Mouse (Mus musculus) thymus, adult 18-20 months (tissue): ENCODE measurements around the gene Trim23.
A peak's percentile ranks its signal among the peaks of the same experiment; 100 is the strongest.
"Not testable (repeated sequence)": the region's sequence is repeated elsewhere in the genome, so short reads cannot be mapped to it uniquely, and the experiment has no call there.

ENCODE experiments used
- DNase-seq, 2 experiments: peaks; one replicate each; pipeline ENCODE4 v3.0.0; 2022; ENCODE audit warnings: mixed read lengths in 2 of 2

Gene Trim23

GRCm38 (mm10) chr13:104178650-104179121 is at the start of gene Trim23:
Gene Trim23 (plus strand): TSS chr13:104178797.
- peak; percentile 96 to 98 for DNase-seq

DNA sequence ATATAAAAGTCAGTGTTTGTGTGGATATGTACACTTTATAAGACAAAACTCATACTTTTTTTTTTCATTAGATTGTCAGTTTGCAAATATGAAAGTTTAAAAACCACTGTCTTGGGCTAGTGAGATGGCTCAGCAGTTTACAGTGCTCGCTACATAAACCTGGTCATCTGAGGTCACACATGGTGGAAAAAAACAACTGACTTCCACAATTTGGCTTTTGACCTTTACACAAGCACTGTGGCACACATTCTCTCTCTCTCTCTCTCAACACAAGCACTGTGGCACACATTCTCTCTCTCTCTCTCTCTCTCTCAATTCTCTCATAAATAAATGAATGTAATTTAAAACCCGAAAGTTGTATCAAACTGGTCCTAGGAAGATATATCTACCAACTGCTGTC is 46.0 kb upstream of the Trim23 start:
- DNase-seq = no peak

DNA sequence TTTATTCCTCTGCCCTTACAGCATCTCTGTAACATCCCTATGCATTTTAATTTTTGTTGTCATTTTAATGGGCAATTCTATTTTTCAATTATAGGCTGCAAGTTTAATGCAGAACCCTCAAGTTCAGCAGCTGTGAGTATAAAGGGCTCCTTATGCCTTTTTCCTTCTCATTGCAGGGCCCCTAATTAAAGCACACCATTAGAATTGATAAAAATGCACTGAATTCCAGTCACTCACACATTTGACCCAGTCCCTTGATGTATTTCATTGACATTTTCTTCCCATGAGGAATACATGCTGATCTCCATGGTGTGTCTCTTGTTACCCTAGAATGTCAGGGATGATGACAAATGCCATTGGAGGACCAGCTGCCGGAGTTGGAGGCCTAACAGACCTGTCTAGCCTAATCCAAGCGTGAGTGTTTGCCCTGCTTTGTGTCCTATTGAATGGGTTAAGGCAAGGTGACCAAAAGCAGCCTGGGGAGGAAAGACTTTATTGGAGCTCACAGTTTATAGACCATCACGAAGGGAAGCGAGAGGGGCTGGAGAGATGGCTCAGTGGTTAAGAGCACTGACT is 44.0 kb upstream of the Trim23 start:
- no peak for DNase-seq

GRCm38 (mm10) chr13:104139369-104140209 is 39.0 kb upstream of the Trim23 start:
- peak; percentile 58 to 70 for DNase-seq

- no peak for DNase-seq
Measured at GRCm38 (mm10) chr13:104144871-104145270, 33.7 kb upstream of the Trim23 start.

GRCm38 (mm10) chr13:104145646-104146045 is 33.0 kb upstream of the Trim23 start:
- no peak for DNase-seq

DNA sequence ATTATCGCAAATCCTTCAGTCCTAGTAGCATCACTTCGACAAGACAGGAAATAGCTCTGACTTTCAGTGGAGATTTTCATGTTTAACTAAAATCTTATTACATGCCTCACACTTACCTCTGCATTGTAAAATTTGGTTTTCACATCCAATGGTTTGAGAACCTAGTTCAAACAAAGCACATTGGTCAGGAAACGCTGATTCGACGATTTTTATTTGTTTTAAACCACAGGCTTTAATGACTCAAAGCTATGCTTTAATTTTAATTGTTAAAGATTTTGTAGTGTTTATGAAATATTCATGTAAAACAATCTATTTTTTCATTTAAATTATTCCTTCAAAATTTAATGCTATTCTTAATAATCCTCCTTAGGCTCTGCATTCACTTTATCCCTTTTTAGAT is 24.4 kb upstream of the Trim23 start:
- DNase-seq = no peak

- no peak for DNase-seq
Measured at GRCm38 (mm10) chr13:104155106-104155505, 23.5 kb upstream of the Trim23 start.

DNA sequence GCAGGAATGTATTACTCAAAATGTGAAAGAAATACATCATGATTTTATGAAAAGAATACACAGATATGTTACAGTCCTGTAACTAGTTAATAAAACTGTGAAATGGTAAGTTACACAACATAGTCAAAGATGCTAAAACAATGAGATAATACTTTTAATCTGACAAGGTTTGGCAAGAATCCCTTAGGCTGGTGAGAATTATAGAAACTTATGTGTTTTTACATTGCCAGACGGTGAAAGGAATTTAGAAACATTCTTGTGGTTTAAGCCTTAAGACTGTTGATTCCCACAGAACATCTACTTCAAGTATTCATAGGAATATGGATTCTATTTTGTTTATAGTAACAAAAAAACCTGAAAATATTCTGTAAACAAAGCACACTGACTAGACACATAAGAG is 22.9 kb upstream of the Trim23 start:
- no peak for DNase-seq

DNA sequence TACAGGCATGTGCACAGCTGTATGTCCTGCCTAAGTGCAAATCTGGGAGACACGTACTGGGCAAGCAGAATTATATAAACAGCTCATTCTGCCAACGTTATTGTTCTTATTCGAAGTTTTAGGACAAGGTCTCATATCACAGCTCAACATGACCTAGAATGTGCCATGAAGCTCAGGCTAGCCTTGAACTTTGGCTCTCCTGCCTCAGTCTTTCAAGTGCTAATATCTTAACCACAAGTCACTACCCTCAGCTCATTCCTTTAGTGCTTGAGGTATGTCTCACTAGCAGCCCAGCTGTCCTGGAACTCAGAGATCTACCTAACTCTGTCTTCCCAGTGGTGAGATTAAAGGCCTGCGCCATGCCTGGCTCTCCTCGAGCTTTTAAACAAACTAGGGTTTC is 6.9 kb upstream of the Trim23 start:
- DNase-seq = no peak

DNA sequence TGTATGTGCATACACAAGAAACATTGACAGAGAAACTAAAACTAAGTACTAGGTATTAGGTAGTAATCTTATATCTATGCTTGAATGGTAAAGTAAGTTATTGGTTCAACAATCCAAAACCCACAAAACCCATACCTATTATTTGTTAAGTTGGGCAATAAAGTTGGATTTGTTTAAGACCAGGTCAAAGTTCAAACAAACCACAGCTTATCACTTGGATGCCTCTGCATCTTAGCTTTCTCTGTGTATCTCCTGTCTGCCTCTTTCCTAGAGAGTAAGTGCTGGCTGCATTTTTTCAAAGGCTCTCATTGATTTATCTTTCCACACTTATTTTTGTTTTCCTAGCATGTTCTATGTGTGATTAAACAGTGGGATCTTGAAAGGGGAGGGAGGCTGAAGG is 6.1 kb upstream of the Trim23 start:
- DNase-seq = no peak

DNA sequence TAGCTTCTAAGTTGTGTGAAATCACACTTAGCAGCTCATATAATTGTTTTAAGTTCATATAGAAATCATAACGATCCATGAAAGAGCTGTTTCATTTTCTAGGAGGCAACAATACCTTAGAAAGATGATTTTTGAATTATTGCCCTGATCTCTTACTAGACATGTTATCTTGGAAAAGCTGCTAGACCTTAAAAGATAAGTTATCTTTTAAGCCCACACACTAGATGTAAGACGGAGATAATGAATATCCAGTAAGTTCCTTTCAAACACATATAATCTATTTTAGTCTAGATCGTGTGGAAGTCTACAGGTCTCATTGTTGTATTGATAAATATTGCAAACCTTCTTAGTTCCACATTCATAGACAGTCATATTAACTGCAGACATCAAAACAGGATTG is 1.7 kb upstream of the Trim23 start:
- DNase-seq = no peak

- DNase-seq = peak in 1 of 2 experiments; percentile 22
Measured at GRCm38 (mm10) chr13:104177796-104178649, 574 bp upstream of the Trim23 start, which contains the start of gene Trappc13. Gene Trappc13 (minus strand): TSS chr13:104178469.

GRCm38 (mm10) chr13:104179176-104179888 is 735 bp downstream of the Trim23 start:
- no peak for DNase-seq

DNA sequence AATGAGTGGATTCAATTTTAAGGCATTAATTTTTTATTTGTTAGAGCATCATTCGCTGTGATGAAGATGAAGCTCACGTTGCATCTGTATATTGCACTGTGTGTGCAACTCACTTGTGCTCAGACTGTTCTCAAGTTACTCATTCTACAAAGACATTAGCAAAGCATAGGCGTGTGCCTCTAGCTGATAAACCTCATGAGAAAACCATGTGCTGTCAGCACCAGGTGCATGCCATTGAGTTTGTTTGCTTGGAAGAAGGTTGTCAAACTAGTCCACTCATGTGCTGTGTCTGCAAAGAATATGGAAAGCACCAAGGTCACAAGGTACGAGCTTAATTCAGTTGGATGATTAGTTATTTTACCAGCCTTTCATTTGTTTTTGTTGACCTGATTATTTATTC is 8.8 kb downstream of the Trim23 start:
- no peak for DNase-seq

GRCm38 (mm10) chr13:104195891-104196290 is 17.3 kb downstream of the Trim23 start:
- DNase-seq = not testable (repeated sequence)

DNA sequence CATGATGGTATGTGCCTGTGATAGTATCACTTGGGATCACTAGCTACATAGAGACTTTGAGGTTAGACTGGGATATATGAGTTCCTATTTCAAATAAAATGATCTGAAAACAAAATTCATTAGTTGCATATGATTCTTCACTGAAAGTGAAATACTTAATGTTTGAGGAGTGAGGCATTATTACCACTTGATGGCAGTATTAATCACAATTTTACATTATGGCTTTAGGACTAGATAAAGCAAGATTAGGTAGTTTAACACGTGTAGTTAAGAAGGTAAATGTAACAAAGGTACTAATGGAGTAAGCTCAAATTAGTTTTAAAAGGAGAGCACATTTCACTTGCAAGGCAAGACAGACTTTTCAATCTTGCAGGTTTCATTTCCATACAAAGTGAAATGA is 25.7 kb downstream of the Trim23 start:
- no peak for DNase-seq

- no peak for DNase-seq
Measured at GRCm38 (mm10) chr13:104227478-104227877, 48.9 kb downstream of the Trim23 start.

DNA sequence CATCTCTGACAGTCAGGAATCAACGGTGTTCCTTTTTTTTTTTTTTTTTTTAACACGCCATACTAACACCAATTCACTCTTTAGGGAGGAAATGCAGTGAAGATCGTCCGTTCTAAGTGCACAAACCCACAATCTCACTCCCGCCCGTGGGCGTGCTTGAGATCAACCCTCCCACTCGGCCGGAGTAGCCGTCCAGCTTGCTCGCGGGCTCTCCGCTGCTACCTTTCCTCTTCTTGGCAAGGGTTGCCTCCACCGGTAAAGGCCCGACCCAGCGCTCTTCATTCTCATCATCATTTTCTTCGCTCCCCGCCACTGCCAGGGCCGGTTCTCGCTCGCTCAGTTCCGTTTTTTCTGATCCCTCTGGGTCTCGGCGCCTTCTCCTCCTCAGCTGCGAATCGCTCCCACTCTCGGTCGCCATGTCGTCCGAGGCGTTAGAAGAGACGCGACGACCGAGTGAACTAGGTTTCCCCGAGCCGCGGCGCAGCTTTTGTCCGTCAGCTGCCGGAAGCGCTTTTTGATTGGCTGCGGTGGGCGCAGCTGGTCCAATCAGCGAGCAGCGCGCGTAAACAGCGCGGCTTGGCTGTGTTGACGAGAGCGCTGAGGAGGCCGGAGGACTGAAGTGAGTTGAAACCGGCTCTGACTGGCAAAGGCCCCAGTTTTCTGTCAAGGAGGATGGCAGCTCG is 49.9 kb downstream of the Trim23 start, which contains the start of the genes Cenpk and Ppwd1:
Gene Cenpk, plus strand, starts transcription at position 228 of the 683 bp plus-strand sequence.
Gene Ppwd1, minus strand, starts transcription at position 460 of the 683 bp plus-strand sequence.
- DNase-seq = peak; percentile 91 to 93

DNA sequence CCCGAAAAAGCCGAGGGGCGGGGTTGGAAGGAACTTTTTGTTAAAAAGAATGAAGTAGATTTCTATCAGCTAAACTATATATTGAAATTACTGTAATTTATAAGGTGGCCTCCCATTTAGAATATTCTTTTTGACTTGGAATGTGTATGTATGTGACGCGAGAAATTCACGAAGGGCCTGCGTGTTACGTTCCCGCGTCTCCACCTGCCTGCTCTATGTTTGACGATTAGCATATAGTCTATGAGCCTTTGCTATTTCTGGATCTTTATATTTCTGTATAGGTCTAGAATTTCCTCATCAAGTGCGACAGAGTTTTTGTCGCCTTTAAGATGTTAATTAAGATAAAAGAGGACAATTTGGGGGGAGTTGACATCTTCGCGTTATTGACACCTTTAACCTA is 50.6 kb downstream of the Trim23 start:
- DNase-seq = no peak
